Mouse (Mus musculus) olfactory bulb, adult 2 months (tissue): ENCODE results near the gene Sucla2. TPM values are rescaled to one million over a fixed set of nuclear protein-coding genes. Genes with fewer than 3 reads are reported as not detected.
A peak's percentile ranks its signal among the peaks of the same experiment; 100 is the strongest.
"Not testable (repeated sequence)": the region's sequence is repeated elsewhere in the genome, so short reads cannot be mapped to it uniquely, and the experiment has no call there.

Experiments
- H3K27ac ChIP-seq: fragments of 200-500 bp; 2 replicates; pipeline ENCODE4 v1.5.1; 2012; ENCODE audit warnings: low read depth, low read length; ENCODE audit not compliant: insufficient read depth
- H3K4me1 ChIP-seq: fragments of 200-500 bp; 2 replicates; pipeline ENCODE4 v1.6.1; 2012; ENCODE audit warnings: low read length; ENCODE audit not compliant: control insufficient read depth, insufficient read depth
- H3K4me3 ChIP-seq: fragments of 200-500 bp; 2 replicates; pipeline ENCODE4 v1.5.1; 2012; ENCODE audit warnings: mild to moderate bottlenecking, low read depth, low read length, moderate library complexity; ENCODE audit not compliant: insufficient read depth
- CTCF ChIP-seq: fragments of 200-500 bp; IDR thresholded peaks from 2 replicates; pipeline ENCODE4 v1.5.1; 2012; ENCODE audit warnings: low read depth, mild to moderate bottlenecking, low read length, moderate library complexity; ENCODE audit not compliant: insufficient read depth
- POLR2A ChIP-seq: fragments of 200-500 bp; IDR thresholded peaks from 2 replicates; pipeline ENCODE4 v1.6.1; 2012; ENCODE audit warnings: mild to moderate bottlenecking, low read depth, low read length, moderate library complexity; ENCODE audit not compliant: insufficient read depth
- WGBS: fragments of 180-500 bp; shearing (Covaris S2); methylation state at CpG from one replicate; pipeline ENCODE4 v1.1.7; 2018; 5-methylcytosine and 5-hydroxymethylcytosine counted together
- polyA plus RNA-seq: library from polyadenylated mRNA; stranded (reverse); fragments of >200 nt; gene quantifications from 2 replicates; pipeline ENCODE4 v1.2.4, GENCODE M21; 2012; ENCODE audit warnings: low replicate concordance; ENCODE audit not compliant: missing spikeins, insufficient read depth, insufficient read length

Sucla2 gene
- polyA plus RNA-seq, 1 experiment = not detected

- no peak for TF ChIP-seq CTCF
- no peak for TF ChIP-seq POLR2A
- Histone ChIP-seq H3K27ac (no peak overlapping the region), H3K4me1 (peaks cover under 1% of the 10 kb centered on the region), H3K4me3 (no peak overlapping the region)
- 62% methylated on average over 4 of the region's 4 CpGs for WGBS
These were observed 21.9 kb downstream of the Sucla2 start for GRCm38 (mm10) chr14:73547034-73547433.

- peaks cover 2% of the 10 kb centered on the region for H3K4me1 ChIP-seq
- 91% methylated on average over 3 of the region's 3 CpGs for WGBS
- H3K4me3 ChIP-seq = no peak within 1 kb of the TSS
- no peak within 1 kb of the TSS for H3K27ac ChIP-seq
- TF ChIP-seq POLR2A = no peak
- TF ChIP-seq CTCF = no peak
These were observed 22.9 kb downstream of the Sucla2 start, which contains the start of gene Nudt15 for GRCm38 (mm10) chr14:73548051-73548450. TSS of gene Nudt15 (minus strand) at chr14:73548242.

- TF ChIP-seq CTCF (no peak), POLR2A (no peak)
- peaks cover 2% of the 10 kb centered on the region for H3K4me1 ChIP-seq
- H3K4me3 ChIP-seq = no peak overlapping the region
- no peak overlapping the region for H3K27ac ChIP-seq
- 49% methylated on average over 3 of the region's 3 CpGs for WGBS
These were observed 25.2 kb downstream of the Sucla2 start for GRCm38 (mm10) chr14:73550291-73550690.

GRCm38 (mm10) chr14:73550732-73551131 is 25.6 kb downstream of the Sucla2 start:
- Histone ChIP-seq H3K4me1 (peaks cover 2% of the 10 kb centered on the region), H3K27ac (no peak overlapping the region), H3K4me3 (no peak overlapping the region)
- 19% methylated on average over 8 of the region's 8 CpGs for WGBS
- no peak for TF ChIP-seq POLR2A
- no peak for TF ChIP-seq CTCF

- TF ChIP-seq CTCF = no peak
- no peak for TF ChIP-seq POLR2A
- Histone ChIP-seq H3K27ac (no peak overlapping the region), H3K4me3 (no peak overlapping the region), H3K4me1 (peaks cover 4% of the 10 kb centered on the region)
- 80% methylated on average over 6 of the region's 6 CpGs for WGBS
These were observed 26.0 kb downstream of the Sucla2 start for GRCm38 (mm10) chr14:73551164-73551563.

GRCm38 (mm10) chr14:73552341-73553121 is 27.4 kb downstream of the Sucla2 start:
- TF ChIP-seq POLR2A = peak; percentile 81
- no peak for TF ChIP-seq CTCF
- H3K4me1 ChIP-seq = peaks cover 6% of the 10 kb centered on the region
- H3K4me3 ChIP-seq = peak overlapping the region; percentile 93
- H3K27ac ChIP-seq = no peak overlapping the region
- 3% methylated on average over 61 of the region's 61 CpGs for WGBS

GRCm38 (mm10) chr14:73553122-73553696 is 28.1 kb downstream of the Sucla2 start:
- WGBS = under 1% methylated on average over 10 of the region's 10 CpGs
- TF ChIP-seq POLR2A (no peak), CTCF (no peak)
- peak overlapping the region; percentile 93 for H3K4me3 ChIP-seq

GRCm38 (mm10) chr14:73569831-73570230 is 44.7 kb downstream of the Sucla2 start:
- 77% methylated on average over 4 of the region's 4 CpGs for WGBS
- H3K4me3 ChIP-seq, H3K27ac ChIP-seq, H3K4me1 ChIP-seq: not testable (repeated sequence)

More at GRCm38 (mm10) chr14:73553122-73553696, 28.1 kb downstream of the Sucla2 start:
- peaks cover 6% of the 10 kb centered on the region for H3K4me1 ChIP-seq
- no peak overlapping the region for H3K27ac ChIP-seq

GRCm38 (mm10) chr14:73571143-73571542 is 46.0 kb downstream of the Sucla2 start:
- Histone ChIP-seq H3K4me3 (no peak overlapping the region), H3K4me1 (no peaks in the 10 kb centered on the region), H3K27ac (no peak overlapping the region)
- 94% methylated on average over 4 of the region's 4 CpGs for WGBS
- TF ChIP-seq CTCF = no peak
- no peak for TF ChIP-seq POLR2A
